Mouse (Mus musculus) T-cell, adult 66 days (primary cell): ENCODE results near the gene Cabs1. TPM values are rescaled to one million over a fixed set of nuclear protein-coding genes. Genes with fewer than 3 reads are reported as not detected.

Experiments
- total RNA-seq, 2 experiments: library from RNA; stranded (reverse); gene quantifications; 3 replicates in 1 of 2; 4 replicates in 1 of 2; pipeline ENCODE4 v1.2.4; 2023

The Cabs1 gene
- total RNA-seq: not detected

GRCm38 (mm10) chr5:87979139-87979538 is at the start of gene Cabs1:
Gene Cabs1 (plus strand): TSS chr5:87979439.

DNA sequence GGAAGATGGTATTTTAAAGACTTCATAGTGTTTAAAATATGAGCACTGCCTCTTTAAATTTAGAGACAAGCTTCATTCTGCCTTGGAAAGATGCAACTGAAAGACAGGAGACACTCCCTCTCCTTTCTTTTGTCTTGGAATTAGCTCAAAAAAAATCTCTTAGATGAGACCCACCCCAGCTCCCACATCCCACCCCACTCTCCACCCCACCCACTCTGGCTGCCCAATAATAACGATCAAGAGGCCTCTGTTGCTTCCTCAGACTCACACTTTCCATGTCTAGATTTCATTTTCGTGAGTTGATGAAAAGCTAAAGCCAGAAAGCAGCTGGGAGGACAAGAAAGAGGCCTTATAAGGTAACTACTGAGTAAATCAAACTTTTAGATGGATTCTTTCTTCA is 10.0 kb upstream of the Cabs1 start, which contains the start of the genes 2310003L06Rik and Gm28434:
Gene 2310003L06Rik, plus strand, starts transcription at position 259 of the 400 bp plus-strand sequence.
Gene Gm28434, plus strand, starts transcription at position 317 of the 400 bp plus-strand sequence.

GRCm38 (mm10) chr5:88002249-88002648 is 23.0 kb downstream of the Cabs1 start, which contains the start of gene Smr3a:
Gene Smr3a (plus strand): TSS chr5:88002549.

Other genes with a start within 250 kb of the Cabs1 start
- gene Csn1s2a, start 204.9 kb upstream of the Cabs1 start, total RNA-seq: not detected
- gene Csn1s2b, start 171.4 kb upstream of the Cabs1 start, total RNA-seq: not detected
- gene Prr27, start 153.8 kb upstream of the Cabs1 start, total RNA-seq: not detected
- gene Odam, start 94.4 kb upstream of the Cabs1 start, total RNA-seq: not detected
- gene Csn3, start 53.9 kb upstream of the Cabs1 start, total RNA-seq: not detected
- not detected for gene 2310003L06Rik, start 10.0 kb upstream of the Cabs1 start, total RNA-seq
- gene Gm28434, start 9.9 kb upstream of the Cabs1 start, total RNA-seq: not detected
- not detected for gene Smr3a, start 23.1 kb downstream of the Cabs1 start, total RNA-seq
- gene Smr2, start 107.1 kb downstream of the Cabs1 start, total RNA-seq: not detected
- gene Gm11116, start 132.1 kb downstream of the Cabs1 start, total RNA-seq: not detected
- gene Gm11115, start 174.7 kb downstream of the Cabs1 start, total RNA-seq: not detected